Mouse (Mus musculus): ENCODE measurements at regions not wholly inside any gene's neighbourhood (a gene's known extent, or its start where the extent isn't known, plus 50 kb on each side); places are given as distances from the start of the nearest gene placed in this dataset.

- peak; percentile 31 for DNase-seq (ENCODE audit: low read depth)
Measured at GRCm38 (mm10) chr17:62415152-62415551, 466.0 kb downstream of the Efna5 start.

DNA sequence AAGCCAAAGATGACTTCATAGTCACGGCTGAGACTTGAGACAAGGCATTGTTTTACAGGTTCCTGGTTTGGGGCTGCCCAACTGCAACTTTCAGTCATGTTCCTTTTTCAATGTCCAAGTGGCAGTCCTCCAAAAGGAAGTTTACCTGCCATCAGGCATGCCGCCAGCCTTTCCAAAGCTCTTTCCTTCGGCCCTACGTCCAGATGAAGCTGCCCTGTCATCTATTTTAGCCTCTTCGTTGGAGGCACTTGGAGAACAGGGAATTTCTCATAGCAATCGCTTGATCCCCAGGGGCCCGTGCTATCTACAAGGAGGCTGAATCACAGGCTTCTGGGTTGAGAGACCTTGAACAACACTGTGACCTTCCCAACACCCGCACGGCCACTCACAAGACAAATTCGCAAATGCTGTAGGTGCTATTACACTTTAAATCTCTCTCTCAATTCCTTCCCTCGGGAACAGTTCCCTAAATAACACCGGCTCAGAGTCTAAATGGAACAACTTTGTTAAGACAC lies 468.4 kb downstream of the Efna5 start:
- DNase-seq (ENCODE audit: low read depth): no peak

DNA sequence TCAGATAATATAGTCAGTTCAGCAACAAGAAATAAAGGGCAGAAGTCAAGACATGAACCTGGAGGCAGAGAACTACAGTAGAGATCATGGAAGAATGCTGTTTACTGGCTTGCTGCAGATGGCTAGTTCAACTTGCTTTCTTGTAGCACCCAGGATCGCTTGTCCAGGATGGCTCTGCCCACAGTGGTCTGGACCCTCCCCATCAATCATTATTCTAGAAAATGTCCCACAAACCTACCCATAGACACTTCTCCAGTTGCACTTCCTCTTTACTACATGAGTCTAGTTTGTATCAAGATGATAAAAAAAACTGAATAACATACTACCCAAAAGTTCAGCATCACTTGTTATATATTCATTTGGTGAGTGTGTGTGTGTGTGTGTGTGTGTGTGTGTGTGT lies 477.4 kb downstream of the Efna5 start:
- DNase-seq (ENCODE audit: low read depth): no peak

- DNase-seq (ENCODE audit: low read depth): no peak
Measured at GRCm38 (mm10) chr17:62393355-62394006, 487.6 kb downstream of the Efna5 start.

DNA sequence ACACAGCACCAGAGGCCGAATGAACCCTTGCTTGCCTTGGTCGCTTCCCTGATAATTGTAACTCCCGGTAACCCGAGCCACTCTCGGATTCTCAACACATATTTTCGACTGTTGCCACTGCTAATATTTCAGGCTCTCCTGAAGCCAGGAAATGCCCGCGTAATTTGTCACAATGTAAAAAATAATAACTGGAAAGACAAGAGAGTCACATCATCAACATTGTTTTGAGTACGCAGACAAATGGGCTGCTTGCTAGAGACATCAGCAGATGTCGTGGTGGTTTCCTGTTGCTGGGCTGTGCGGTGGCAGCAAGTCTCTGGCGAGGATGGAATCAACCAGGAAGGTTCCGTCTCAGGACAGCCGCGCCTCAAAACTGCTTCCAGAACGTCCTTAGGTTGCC lies 497.1 kb downstream of the Efna5 start:
- DNase-seq (ENCODE audit: low read depth): no peak

GRCm38 (mm10) chr17:62378868-62379417 lies 502.2 kb downstream of the Efna5 start:
- DNase-seq (ENCODE audit: low read depth): peak; percentile 23

- DNase-seq (ENCODE audit: low read depth): no peak
Measured at GRCm38 (mm10) chr17:62369100-62369499, 512.0 kb downstream of the Efna5 start.

GRCm38 (mm10) chr17:62367937-62368336 lies 513.2 kb downstream of the Efna5 start:
- no peak for DNase-seq (ENCODE audit: low read depth)

DNA sequence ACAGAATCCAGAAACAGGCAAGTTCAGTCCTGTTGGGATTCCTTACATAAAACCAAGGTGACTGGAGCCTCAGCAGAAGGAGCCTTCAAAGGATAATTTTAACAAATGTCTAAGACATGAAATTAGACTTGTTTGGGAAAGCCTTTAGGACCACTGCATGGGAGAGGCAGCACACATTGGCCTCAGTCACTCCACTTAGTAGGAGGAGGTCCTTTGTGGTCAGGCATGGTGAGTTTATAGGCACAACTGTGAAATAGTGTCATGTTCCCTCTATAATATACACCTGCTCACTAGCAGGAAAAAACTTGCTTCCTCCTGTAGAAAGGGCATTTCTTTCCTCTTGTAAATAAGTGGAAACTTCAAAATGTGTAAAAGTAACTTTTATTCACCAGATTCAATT lies 522.8 kb downstream of the Efna5 start:
- no peak for DNase-seq (ENCODE audit: low read depth)

- DNase-seq (ENCODE audit: low read depth): no peak
Measured at GRCm38 (mm10) chr17:62337890-62338557, 543.1 kb downstream of the Efna5 start.

- no peak for DNase-seq (ENCODE audit: low read depth)
Measured at GRCm38 (mm10) chr17:62330226-62330625, 550.9 kb downstream of the Efna5 start.

- DNase-seq (ENCODE audit: low read depth): no peak
Measured at GRCm38 (mm10) chr17:62326844-62327243, 554.3 kb downstream of the Efna5 start.

- DNase-seq (ENCODE audit: low read depth): no peak
Measured at GRCm38 (mm10) chr17:62319033-62319432, 562.1 kb downstream of the Efna5 start.

GRCm38 (mm10) chr17:62310059-62310458 lies 571.1 kb downstream of the Efna5 start:
- DNase-seq (ENCODE audit: low read depth): no peak

- no peak for DNase-seq (ENCODE audit: low read depth)
Measured at GRCm38 (mm10) chr17:62307111-62307510, 574.0 kb downstream of the Efna5 start.

DNA sequence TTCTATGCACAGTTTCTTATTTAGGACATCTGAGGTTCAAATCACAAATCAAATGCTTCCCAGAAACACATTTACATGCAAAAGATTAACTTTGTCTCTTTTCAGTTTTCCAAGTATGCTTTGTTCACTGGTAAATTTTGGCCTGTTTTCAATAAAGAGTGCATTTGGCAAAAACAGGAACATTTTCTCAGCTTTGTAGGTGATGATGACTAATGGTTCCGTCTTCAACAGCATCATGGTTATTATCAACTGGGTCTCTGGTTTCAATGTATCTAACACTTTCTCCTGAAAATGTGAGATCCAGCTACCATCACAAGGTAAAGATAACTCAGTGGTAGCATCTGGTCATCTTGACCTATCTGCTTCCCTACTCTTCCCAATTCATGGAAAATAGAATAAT lies 574.6 kb downstream of the Efna5 start:
- no peak for DNase-seq (ENCODE audit: low read depth)

GRCm38 (mm10) chr17:62305140-62305539 lies 576.0 kb downstream of the Efna5 start:
- no peak for DNase-seq (ENCODE audit: low read depth)

GRCm38 (mm10) chr17:62304073-62304472 lies 577.0 kb downstream of the Efna5 start:
- no peak for DNase-seq (ENCODE audit: low read depth)

- DNase-seq (ENCODE audit: low read depth): no peak
Measured at GRCm38 (mm10) chr17:62299875-62300274, 581.2 kb downstream of the Efna5 start.

- DNase-seq (ENCODE audit: low read depth): no peak
Measured at GRCm38 (mm10) chr17:62297393-62298060, 583.6 kb downstream of the Efna5 start.

DNA sequence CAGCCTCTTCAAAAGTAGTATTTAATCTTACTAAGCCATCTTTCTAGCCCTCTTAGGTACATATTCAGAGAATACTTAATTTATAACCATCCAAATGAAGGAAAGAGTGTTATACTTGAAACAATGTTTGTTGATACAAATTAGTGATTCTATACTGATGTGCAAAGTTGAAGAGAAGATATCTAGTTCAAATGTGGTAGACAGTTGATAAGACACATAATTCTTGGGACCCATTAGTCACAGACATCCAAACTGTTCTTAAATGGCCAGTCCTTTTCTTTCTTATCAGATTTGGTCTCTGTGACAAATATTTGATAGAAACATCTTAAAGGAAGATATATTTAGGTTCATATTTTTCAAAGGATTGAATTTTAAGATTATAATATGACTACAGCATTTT lies 585.7 kb downstream of the Efna5 start:
- no peak for DNase-seq (ENCODE audit: low read depth)

DNA sequence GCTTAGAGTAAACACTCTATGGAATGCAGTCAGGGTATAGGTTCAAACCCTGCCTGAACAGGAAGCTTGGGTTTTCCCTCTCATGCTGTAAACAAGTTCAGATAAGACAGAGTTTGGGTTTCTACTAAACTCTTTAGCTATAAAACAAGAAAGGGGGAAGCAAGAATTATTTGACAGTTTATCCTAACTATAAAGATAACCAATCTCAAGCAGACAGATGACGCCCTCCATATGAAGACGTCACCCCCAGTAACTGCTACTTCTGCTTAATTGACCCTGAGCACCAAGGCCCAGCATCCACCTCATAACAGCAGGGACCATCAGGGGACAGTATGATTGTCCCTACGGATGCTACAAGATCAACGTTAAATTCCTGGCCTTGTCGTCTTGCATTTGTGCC lies 588.4 kb downstream of the Efna5 start:
- no peak for DNase-seq (ENCODE audit: low read depth)

- DNase-seq (ENCODE audit: low read depth): no peak
Measured at GRCm38 (mm10) chr17:62287666-62288065, 593.5 kb downstream of the Efna5 start.
